Mouse (Mus musculus): ENCODE measurements around the gene Ly6f. TPM values are rescaled to one million over a fixed set of nuclear protein-coding genes. Genes with fewer than 3 reads are reported as not detected.

Ly6f gene
- total RNA-seq, 1 experiment from 2014 or later, result not detected

DNA sequence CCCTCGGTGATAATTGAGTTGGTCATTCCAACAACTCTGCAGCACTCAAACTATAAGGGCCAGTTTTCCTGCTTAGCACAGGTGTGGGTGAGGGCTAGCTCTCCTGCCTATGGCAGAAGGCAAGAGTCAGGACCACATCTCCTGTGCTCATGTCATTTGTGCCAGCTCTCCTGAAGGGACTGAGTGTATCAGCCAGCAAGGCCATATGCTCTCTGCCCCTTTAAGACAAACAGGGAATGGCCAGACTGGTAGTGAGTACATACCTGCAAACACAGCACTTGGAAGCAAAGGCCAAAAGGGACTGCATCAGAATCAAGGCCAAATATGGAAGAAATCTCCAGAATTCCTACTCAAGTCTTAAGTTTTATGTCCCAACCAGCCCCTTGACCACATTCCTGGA is 41.7 kb downstream of the Ly6f start:
- ATAC-seq (ENCODE audit: extremely low read depth, insufficient number of reproducible peaks, low FRiP score, poor library complexity, severe bottlenecking), result no peak

DNA sequence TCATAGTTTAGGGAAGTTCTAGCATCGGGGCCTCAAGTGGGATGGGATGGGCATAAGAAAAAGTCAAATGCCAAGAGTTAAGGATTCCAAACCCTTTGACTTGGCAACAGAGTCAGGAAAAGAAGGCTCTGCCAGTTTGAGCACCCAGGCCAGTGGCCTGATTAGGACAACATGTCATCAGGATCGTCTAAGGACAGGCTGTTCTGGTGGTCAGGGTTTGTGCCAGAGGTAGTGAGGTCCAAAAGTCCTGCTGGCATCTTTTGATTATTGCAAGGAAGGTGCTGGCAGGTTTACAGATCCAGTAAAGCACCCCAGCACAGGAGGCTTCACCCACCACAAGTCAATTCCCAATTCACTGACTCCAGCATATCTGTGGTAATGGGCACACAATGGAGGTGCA is 46.2 kb downstream of the Ly6f start:
- no peak for ATAC-seq (ENCODE audit: extremely low read depth, insufficient number of reproducible peaks, low FRiP score, poor library complexity, severe bottlenecking)

DNA sequence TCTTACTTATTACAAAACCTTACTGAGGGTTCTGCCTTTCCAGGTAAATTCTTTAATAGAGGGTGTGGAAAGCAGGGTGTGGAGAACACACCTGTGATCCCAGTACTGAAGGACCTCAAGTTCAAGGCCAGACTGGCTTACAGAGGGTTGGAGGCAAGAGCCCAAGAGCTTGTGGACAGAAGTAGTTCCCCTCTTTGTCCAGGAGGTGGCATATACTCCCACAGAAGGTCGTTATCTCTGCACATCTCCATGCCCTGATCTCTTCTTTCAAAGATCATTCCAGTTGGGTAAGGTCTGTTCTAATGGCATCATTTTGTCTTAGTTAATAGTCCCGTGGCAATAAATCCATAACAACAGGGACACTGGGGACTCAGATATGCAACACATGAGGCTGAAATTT is 49.0 kb downstream of the Ly6f start:
- no peak for ATAC-seq (ENCODE audit: extremely low read depth, insufficient number of reproducible peaks, low FRiP score, poor library complexity, severe bottlenecking)

DNA sequence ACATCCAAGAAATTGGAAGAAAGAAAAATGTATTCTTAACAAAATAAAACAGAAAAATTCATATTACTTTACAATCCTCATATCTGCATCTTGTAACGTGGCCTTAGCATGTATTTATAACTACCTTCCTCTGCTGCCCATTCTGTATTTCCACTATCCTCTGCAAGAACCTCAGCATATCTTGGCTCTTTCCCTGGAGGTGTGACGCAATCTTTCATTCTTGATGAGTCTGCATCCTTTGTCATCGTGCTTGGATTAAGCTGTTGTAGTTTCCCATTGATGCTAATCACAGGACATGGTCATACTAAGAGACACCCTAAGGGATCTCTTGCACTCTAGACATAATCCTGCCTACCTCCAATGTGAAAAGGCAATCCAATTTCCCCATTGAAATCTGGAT is 50.4 kb downstream of the Ly6f start:
- ATAC-seq (ENCODE audit: extremely low read depth, insufficient number of reproducible peaks, low FRiP score, poor library complexity, severe bottlenecking), result no peak

DNA sequence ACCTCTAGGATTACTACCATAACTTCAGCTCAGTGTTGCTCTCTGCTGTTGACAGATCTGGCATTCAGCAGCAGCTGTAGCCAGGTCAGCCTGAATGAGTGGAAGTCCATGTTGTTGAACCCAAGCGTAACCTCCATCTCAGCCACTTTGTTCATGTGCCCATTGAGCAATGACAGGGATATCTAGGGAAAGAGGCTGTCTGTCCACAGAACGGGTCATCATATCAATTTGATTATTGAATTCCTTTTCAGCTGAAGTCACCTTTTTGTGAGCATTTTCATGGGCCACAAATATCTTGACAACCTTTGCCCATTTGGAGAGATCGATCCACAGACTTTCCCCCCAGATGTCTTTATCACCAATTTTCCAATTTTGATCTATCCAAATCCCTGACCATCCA is 51.9 kb downstream of the Ly6f start:
- ATAC-seq (ENCODE audit: extremely low read depth, insufficient number of reproducible peaks, low FRiP score, poor library complexity, severe bottlenecking), result no peak

Other genes with a start within 250 kb of the Ly6f start
- 1.5 and 3.5 TPM in 2 replicates for gene Ly6c1, start 219.6 kb upstream of the Ly6f start, total RNA-seq (2017)
- 83.9 TPM in 2 replicates for gene Ly6c2, start 156.5 kb upstream of the Ly6f start, total RNA-seq (2017)
- gene Ly6g, start 113.2 kb upstream of the Ly6f start, total RNA-seq (2017), result 22.2 and 28.1 TPM in 2 replicates
- 0.37 TPM in 1 of 2 replicates, not detected in the other for gene BC025446, start 52.0 kb upstream of the Ly6f start, total RNA-seq (2017)